Comparison of ENCODE assay signal across 8 mouse cellular contexts in the genomic region with DNA sequence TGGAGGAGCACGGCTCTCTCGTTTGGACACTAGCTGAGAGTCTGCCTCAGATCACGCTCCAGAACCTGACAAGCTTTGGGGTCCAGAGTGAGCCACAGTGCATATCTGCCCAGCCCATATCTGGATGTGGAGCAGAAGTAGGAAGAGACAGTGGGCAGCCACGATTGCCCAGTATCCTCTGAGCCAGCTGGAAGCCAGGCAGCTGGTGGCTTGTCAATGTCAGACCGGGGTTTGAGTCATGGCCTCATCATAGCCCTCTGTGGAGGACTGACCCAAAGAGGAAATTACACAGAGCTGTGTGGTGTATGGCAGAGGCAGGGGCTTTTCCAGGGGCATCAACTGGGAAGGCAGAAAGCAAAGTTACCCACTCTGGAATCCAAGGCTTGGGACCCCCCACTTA. TPM values are rescaled to one million over a fixed set of nuclear protein-coding genes. Genes with fewer than 3 reads are reported as not detected.
A peak's percentile ranks its signal among the peaks of the same experiment; 100 is the strongest.
DNase-seq lines count a peak whose midpoint lies in the region; ATAC-seq and TF ChIP-seq lines count a peak whose summit lies in the region.
"Had no signal": no experiment of that assay in that cellular context is flagged by ENCODE, and none has a peak within 500 bp of the region (broad histone marks: within the 10 kb centered on the region; RNA-seq: fewer than 3 reads in every experiment).

No protein-coding gene starts in this region.

- no peaks in the 10 kb centered on the region for H3K36me3 ChIP-seq in hindbrain, embryonic 15.5 days
- no peaks in the 10 kb centered on the region for H3K36me3 ChIP-seq in hindbrain, embryonic 13.5 days
- no peaks in the 10 kb centered on the region for H3K36me3 ChIP-seq in liver, postnatal 0 days (replicated peaks; ENCODE audit: insufficient read depth, low read length)
- no peaks in the 10 kb centered on the region for H3K36me3 ChIP-seq in intestine, embryonic 15.5 days

- 59% methylated on average over 5 of the region's 5 CpGs for WGBS in hindbrain, embryonic 15.5 days
- WGBS in hindbrain, embryonic 13.5 days = 57% methylated on average over 5 of the region's 5 CpGs
- WGBS in liver, postnatal 0 days (ENCODE audit: insufficient replicate concordance) = 55% methylated on average over 5 of the region's 5 CpGs
- 68% methylated on average over 5 of the region's 5 CpGs for WGBS in intestine, embryonic 15.5 days

- no peaks in the 10 kb centered on the region for H3K9me3 ChIP-seq in hindbrain, embryonic 15.5 days
- no peaks in the 10 kb centered on the region for H3K9me3 ChIP-seq in hindbrain, embryonic 13.5 days
- no peaks in the 10 kb centered on the region for H3K9me3 ChIP-seq in liver, postnatal 0 days (ENCODE audit: low read length)
- no peaks in the 10 kb centered on the region for H3K9me3 ChIP-seq in intestine, embryonic 15.5 days

- no peak for TF ChIP-seq EP300 in liver, postnatal 0 days (IDR thresholded peaks at IDR 0.05; ENCODE audit: low read depth)

- H3K4me3 ChIP-seq in hindbrain, embryonic 15.5 days = no peak overlapping the region
- H3K4me3 ChIP-seq in hindbrain, embryonic 13.5 days = no peak overlapping the region
- no peak overlapping the region for H3K4me3 ChIP-seq in liver, postnatal 0 days (ENCODE audit: low read depth, low read length)
- H3K4me3 ChIP-seq in intestine, embryonic 15.5 days (replicated peaks) = no peak overlapping the region

- 0 out of 2 replicates have a peak overlapping the region, but pooled peaks have one; percentile 11 for H3K27ac ChIP-seq in hindbrain, embryonic 15.5 days (replicated peaks)
- H3K27ac ChIP-seq in hindbrain, embryonic 13.5 days = no peak overlapping the region
- peak overlapping the region; percentile 75 for H3K27ac ChIP-seq in liver, postnatal 0 days (ENCODE audit: low read depth)
- H3K27ac ChIP-seq in intestine, embryonic 15.5 days = no peak overlapping the region

- peaks cover 43% of the 10 kb centered on the region for H3K4me1 ChIP-seq in hindbrain, embryonic 15.5 days (replicated peaks)
- H3K4me1 ChIP-seq in hindbrain, embryonic 13.5 days (replicated peaks) = peaks cover 38% of the 10 kb centered on the region
- H3K4me1 ChIP-seq in liver, postnatal 0 days (ENCODE audit: insufficient read depth) = peaks cover 30% of the 10 kb centered on the region
- H3K4me1 ChIP-seq in intestine, embryonic 15.5 days (replicated peaks) = peaks cover 24% of the 10 kb centered on the region

- ATAC-seq in hindbrain, embryonic 15.5 days (ENCODE audit: low FRiP score, low read depth) = no peak
- no peak for ATAC-seq in hindbrain, embryonic 13.5 days (ENCODE audit: low FRiP score)
- peak; percentile 11; the same call in 1 of the 2 replicates for ATAC-seq in liver, postnatal 0 days
- no peak for ATAC-seq in intestine, embryonic 15.5 days

- DNase-seq in 3T3-L1 (ENCODE audit: low read depth, low spot score) (peak; percentile 80), MN1 (ENCODE audit: low spot score) (peak; percentile 56)
- no peak for DNase-seq in liver, postnatal 0 days
- no peak for DNase-seq in right cerebral cortex, postnatal 10 days (ENCODE audit: low spot score in 2 of 2)
- DNase-seq: retina, postnatal 1 day had no signal

- TF ChIP-seq CTCF in liver, postnatal 0 days (IDR thresholded peaks at IDR 0.05; ENCODE audit: low read depth) = no peak

- no peak overlapping the region for H3K4me2 ChIP-seq in hindbrain, embryonic 15.5 days
- no peak overlapping the region for H3K4me2 ChIP-seq in hindbrain, embryonic 13.5 days
- no peak overlapping the region for H3K4me2 ChIP-seq in liver, postnatal 0 days (ENCODE audit: low read depth, low read length)
- H3K4me2 ChIP-seq in intestine, embryonic 15.5 days (replicated peaks) = no peak overlapping the region

- no peaks in the 10 kb centered on the region for H3K27me3 ChIP-seq in hindbrain, embryonic 15.5 days
- H3K27me3 ChIP-seq in hindbrain, embryonic 13.5 days = no peaks in the 10 kb centered on the region
- peaks cover 10% of the 10 kb centered on the region; the same call in 1 of the 2 replicates for H3K27me3 ChIP-seq in liver, postnatal 0 days (ENCODE audit: insufficient read depth, low read length)
- H3K27me3 ChIP-seq in intestine, embryonic 15.5 days (replicated peaks) = no peaks in the 10 kb centered on the region

- no peak overlapping the region for H3K9ac ChIP-seq in hindbrain, embryonic 15.5 days
- H3K9ac ChIP-seq in hindbrain, embryonic 13.5 days = no peak overlapping the region
- H3K9ac ChIP-seq in liver, postnatal 0 days (replicated peaks) = no peak overlapping the region; the same call in 1 of the 2 replicates
- no peak overlapping the region for H3K9ac ChIP-seq in intestine, embryonic 15.5 days

RNA-seq across cellular contexts. Expression of a gene that starts 25.6 kb away (rescaled TPM):
- 61.6 and 62.6 TPM in 2 replicates for polyA plus RNA-seq in hindbrain, embryonic 15.5 days (2015; fragmentation: Nextera tagmentation; extraction: Ambion mirVana)
- polyA plus RNA-seq in hindbrain, embryonic 13.5 days (2015; fragmentation: Nextera tagmentation; extraction: Ambion mirVana) = 55.3 and 60.7 TPM in 2 replicates
- polyA plus RNA-seq in liver, postnatal 0 days (2015; fragmentation: Nextera tagmentation; extraction: Ambion mirVana) = 27.9 and 38.5 TPM in 2 replicates
- 72.5 and 74.2 TPM in 2 replicates for polyA plus RNA-seq in intestine, embryonic 15.5 days (2015; fragmentation: Nextera tagmentation; extraction: Ambion mirVana)

Comparison
In these comparisons a context has a peak if more than half of its experiments do, and no peak if none do; other contexts are left out.
1. H3K27ac ChIP-seq: peak in hindbrain, embryonic 15.5 days (single experiment) and liver, postnatal 0 days (single experiment); none in hindbrain, embryonic 13.5 days (single experiment) and intestine, embryonic 15.5 days (single experiment).
2. DNase-seq: peak in 3T3-L1 (single experiment) and MN1 (single experiment); none in liver, postnatal 0 days (single experiment) and right cerebral cortex, postnatal 10 days (0 of 2).